Mouse (Mus musculus) cerebellum, adult 2 months (tissue): ENCODE results near the gene Tmem108.

Source experiments
- CTCF ChIP-seq: fragments of 200-500 bp; IDR thresholded peaks from 2 replicates; pipeline ENCODE4 v1.5.1; 2011; ENCODE audit warnings: low read depth, mild to moderate bottlenecking, control low read depth, low read length, moderate library complexity, borderline replicate concordance; ENCODE audit not compliant: insufficient read depth
- POLR2A ChIP-seq: fragments of 200-500 bp; IDR thresholded peaks from 2 replicates; pipeline ENCODE4 v1.6.1; 2011; ENCODE audit warnings: low read length, control low read depth, borderline replicate concordance; ENCODE audit not compliant: insufficient read depth

GRCm38 (mm10) chr9:103721081-103721480, 40.6 kb downstream of the Tmem108 start:
- TF ChIP-seq POLR2A: no peak
- no peak for TF ChIP-seq CTCF
